Mouse (Mus musculus) C2C12 (cell line): ENCODE results near the gene Gm49486. TPM values are rescaled to one million over a fixed set of nuclear protein-coding genes. Genes with fewer than 3 reads are reported as not detected.

Experiments used
- H3K27me3 ChIP-seq: one replicate; pipeline ENCODE4 v1.6.1; 2011; ENCODE audit not compliant: control insufficient read depth, insufficient read depth, insufficient read length
- H3K36me3 ChIP-seq: one replicate; pipeline ENCODE4 v1.6.1; 2011; ENCODE audit not compliant: control insufficient read depth, insufficient read depth
- H3K4me3 ChIP-seq: one replicate; pipeline ENCODE4 v1.5.1; 2011; ENCODE audit warnings: mild to moderate bottlenecking, control low read depth; ENCODE audit not compliant: poor library complexity, insufficient read depth, severe bottlenecking
- H3K79me2 ChIP-seq: one replicate; pipeline ENCODE4 v1.6.1; 2011; ENCODE audit not compliant: control insufficient read depth, insufficient read depth
- H3K79me3 ChIP-seq: one replicate; pipeline ENCODE4 v1.6.1; 2011; ENCODE audit warnings: low read depth, control low read depth
- H3ac ChIP-seq: one replicate; pipeline ENCODE3; 2011; ENCODE audit warnings: low read depth; ENCODE audit not compliant: control insufficient read depth, insufficient read length
- CEBPB ChIP-seq: IDR thresholded peaks from one replicate; pipeline ENCODE4 v1.6.1; 2011; ENCODE audit warnings: low read depth, mild to moderate bottlenecking, control low read depth, moderate library complexity
- CTCF ChIP-seq: IDR thresholded peaks from one replicate; pipeline ENCODE4 v1.5.1; 2011; ENCODE audit not compliant: control insufficient read depth, insufficient read depth, insufficient read length
- FOSL1 ChIP-seq: IDR thresholded peaks from one replicate; pipeline ENCODE4 v1.8.0; 2011; ENCODE audit warnings: mild to moderate bottlenecking, low read length; ENCODE audit not compliant: poor library complexity, insufficient read depth, severe bottlenecking
- MAX ChIP-seq: IDR thresholded peaks from one replicate; pipeline ENCODE4 v1.6.1; 2011; ENCODE audit warnings: mild to moderate bottlenecking, control low read depth
- MYOD1 ChIP-seq: IDR thresholded peaks from one replicate; pipeline ENCODE4 v1.6.1; 2011; ENCODE audit warnings: low read depth; ENCODE audit not compliant: control insufficient read depth, insufficient read length
- MYOG ChIP-seq: IDR thresholded peaks from one replicate; pipeline ENCODE4 v1.6.1; 2011; ENCODE audit not compliant: control insufficient read depth, insufficient read length; ENCODE audit errors: extremely low read depth
- USF1 ChIP-seq: IDR thresholded peaks from one replicate; pipeline ENCODE4 v1.6.1; 2011; ENCODE audit warnings: low read depth, mild to moderate bottlenecking, control low read depth, moderate library complexity
- polyA plus RNA-seq: library from polyadenylated mRNA; unstranded; fragments of >200 nt; fragmentation: generic; extraction: Trizol; gene quantifications from one replicate; pipeline ENCODE4 v1.2.1, GENCODE M21; 2012; ENCODE audit warnings: missing spikeins

Gm49486 gene
- polyA plus RNA-seq, 1 experiment: 0.01 TPM

DNA sequence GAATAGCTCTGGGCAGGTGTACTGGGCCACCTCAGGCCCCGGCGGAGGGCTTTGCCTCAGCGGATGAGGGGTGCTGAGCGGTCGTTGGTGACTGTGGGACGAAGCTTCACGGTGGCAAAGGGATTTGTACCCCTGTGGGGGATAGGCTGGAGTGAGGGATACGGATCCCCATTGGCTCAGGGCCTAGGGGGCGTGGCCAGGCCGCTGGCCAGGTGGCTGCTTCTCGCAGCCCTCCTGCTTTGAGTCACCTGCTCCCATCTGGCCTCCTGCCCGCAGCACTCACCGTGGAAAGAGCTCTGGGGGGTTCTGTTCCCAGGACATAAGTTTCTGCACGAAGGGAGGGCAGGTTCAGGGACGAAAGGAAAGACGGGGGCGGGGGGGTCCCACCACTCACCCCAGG is 29.3 kb downstream of the Gm49486 start:
- Histone ChIP-seq H3K4me3 (no peak overlapping the region), H3K27me3 (peaks cover 35% of the 10 kb centered on the region), H3K79me3 (no peaks in the 10 kb centered on the region), H3ac (no peak overlapping the region), H3K36me3 (no peaks in the 10 kb centered on the region), H3K79me2 (no peaks in the 10 kb centered on the region)
- no peak for TF ChIP-seq MYOG
- no peak for TF ChIP-seq CEBPB
- no peak for TF ChIP-seq MYOD1
- no peak for TF ChIP-seq CTCF
- TF ChIP-seq USF1: no peak

- Histone ChIP-seq H3K79me2 (no peaks in the 10 kb centered on the region), H3K36me3 (no peaks in the 10 kb centered on the region), H3K27me3 (peaks cover 27% of the 10 kb centered on the region), H3K79me3 (no peaks in the 10 kb centered on the region), H3K4me3 (peak overlapping the region; percentile 18), H3ac (peak overlapping the region; percentile 41)
- TF ChIP-seq CEBPB (no peak), USF1 (no peak), CTCF (no peak)
Observed at GRCm38 (mm10) chr15:79261095-79261725, 32.0 kb downstream of the Gm49486 start.

GRCm38 (mm10) chr15:79261757-79262156 is 32.6 kb downstream of the Gm49486 start:
- H3K36me3 ChIP-seq: no peaks in the 10 kb centered on the region

GRCm38 (mm10) chr15:79262375-79262774 is 33.2 kb downstream of the Gm49486 start:
- TF ChIP-seq CTCF (no peak), MYOG (no peak), MAX (no peak), FOSL1 (no peak)
- Histone ChIP-seq H3K79me2 (no peaks in the 10 kb centered on the region), H3K36me3 (no peaks in the 10 kb centered on the region), H3K4me3 (no peak overlapping the region), H3ac (no peak overlapping the region), H3K79me3 (no peaks in the 10 kb centered on the region), H3K27me3 (peaks cover 38% of the 10 kb centered on the region)

More at GRCm38 (mm10) chr15:79261757-79262156, 32.6 kb downstream of the Gm49486 start:
- Histone ChIP-seq H3K79me2 (no peaks in the 10 kb centered on the region), H3K27me3 (peaks cover 33% of the 10 kb centered on the region), H3ac (peak overlapping the region; percentile 20), H3K4me3 (no peak overlapping the region), H3K79me3 (no peaks in the 10 kb centered on the region)
- TF ChIP-seq USF1: no peak
- TF ChIP-seq CEBPB: no peak
- TF ChIP-seq FOSL1: no peak
- TF ChIP-seq MAX: no peak
- no peak for TF ChIP-seq MYOD1
- no peak for TF ChIP-seq MYOG
- TF ChIP-seq CTCF: no peak

DNA sequence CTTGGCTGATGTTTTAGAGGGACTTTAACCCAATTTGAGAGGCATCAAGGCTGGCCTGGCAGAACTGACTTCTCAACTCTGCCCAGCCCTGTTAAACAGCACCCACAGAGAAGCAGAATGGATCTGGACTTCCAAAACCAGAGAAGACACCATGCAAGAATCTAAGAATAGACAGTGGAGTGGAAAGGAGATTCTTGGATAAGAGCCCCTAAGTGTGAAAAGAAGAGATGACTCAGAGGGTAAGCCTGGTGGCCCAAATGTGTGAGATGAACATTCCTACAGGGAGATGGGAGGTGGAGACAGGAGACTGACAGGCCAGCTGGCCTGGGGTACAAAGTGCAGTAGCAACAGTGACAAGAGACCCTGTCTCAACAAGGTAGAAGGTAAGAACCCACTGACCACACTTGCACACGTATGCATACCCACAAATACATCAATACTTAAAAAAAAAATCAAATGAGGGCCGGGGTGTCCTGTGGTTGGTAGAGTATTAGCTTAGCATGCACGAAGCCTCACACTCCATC is 33.7 kb downstream of the Gm49486 start:
- H3K79me3 ChIP-seq: no peaks in the 10 kb centered on the region
- no peaks in the 10 kb centered on the region for H3K79me2 ChIP-seq
- no peaks in the 10 kb centered on the region for H3K36me3 ChIP-seq
- H3ac ChIP-seq: no peak overlapping the region
- H3K27me3 ChIP-seq: peaks cover 42% of the 10 kb centered on the region
- TF ChIP-seq MAX: no peak
- no peak for TF ChIP-seq MYOG
- TF ChIP-seq FOSL1: no peak
- no peak for TF ChIP-seq USF1
- TF ChIP-seq CEBPB: no peak
- TF ChIP-seq MYOD1: no peak
- TF ChIP-seq CTCF: no peak
- H3K4me3 ChIP-seq: no peak overlapping the region

GRCm38 (mm10) chr15:79263726-79264125 is 34.5 kb downstream of the Gm49486 start:
- no peak overlapping the region for H3K4me3 ChIP-seq
- H3K79me3 ChIP-seq: no peaks in the 10 kb centered on the region
- no peaks in the 10 kb centered on the region for H3K79me2 ChIP-seq
- no peaks in the 10 kb centered on the region for H3K36me3 ChIP-seq
- no peak for TF ChIP-seq MYOD1
- TF ChIP-seq FOSL1: no peak
- TF ChIP-seq MYOG: no peak
- TF ChIP-seq CEBPB: no peak
- TF ChIP-seq CTCF: no peak
- TF ChIP-seq MAX: no peak
- TF ChIP-seq USF1: no peak
- H3ac ChIP-seq: no peak overlapping the region
- H3K27me3 ChIP-seq: peaks cover 51% of the 10 kb centered on the region
